Mouse (Mus musculus): ENCODE results near the gene Nectin4.

Gene Nectin4

GRCm38 (mm10) chr1:171360253-171360652 lies 9.6 kb upstream of the Nectin4 start:
- no peak for DNase-seq (ENCODE audit: low spot score in 2 of 2)

DNA sequence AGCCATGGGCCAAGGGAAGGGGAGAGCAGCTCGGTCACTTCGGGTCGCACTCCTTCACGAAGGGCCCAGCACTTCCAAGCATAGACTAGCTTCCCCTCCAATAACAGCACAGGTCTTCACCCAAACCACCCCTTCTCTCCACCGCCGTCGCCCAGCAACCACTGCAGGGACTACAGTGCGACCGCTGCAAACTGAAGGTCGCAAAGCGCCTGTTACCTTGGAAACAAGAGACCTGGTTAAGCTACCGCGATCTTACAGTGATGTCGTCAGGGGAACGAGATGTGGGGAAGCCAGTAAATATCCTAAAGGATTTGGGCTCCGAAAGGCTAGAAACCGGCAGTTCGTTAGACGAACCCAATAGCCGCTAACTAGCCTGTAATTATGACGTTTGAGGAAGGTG lies 9.2 kb upstream of the Nectin4 start, which contains the start of gene Klhdc9:
TSS of gene Klhdc9 (minus strand) at position 143 of the 400 bp plus-strand sequence.
- DNase-seq (ENCODE audit: low spot score in 2 of 2), result peak; percentile 78

DNA sequence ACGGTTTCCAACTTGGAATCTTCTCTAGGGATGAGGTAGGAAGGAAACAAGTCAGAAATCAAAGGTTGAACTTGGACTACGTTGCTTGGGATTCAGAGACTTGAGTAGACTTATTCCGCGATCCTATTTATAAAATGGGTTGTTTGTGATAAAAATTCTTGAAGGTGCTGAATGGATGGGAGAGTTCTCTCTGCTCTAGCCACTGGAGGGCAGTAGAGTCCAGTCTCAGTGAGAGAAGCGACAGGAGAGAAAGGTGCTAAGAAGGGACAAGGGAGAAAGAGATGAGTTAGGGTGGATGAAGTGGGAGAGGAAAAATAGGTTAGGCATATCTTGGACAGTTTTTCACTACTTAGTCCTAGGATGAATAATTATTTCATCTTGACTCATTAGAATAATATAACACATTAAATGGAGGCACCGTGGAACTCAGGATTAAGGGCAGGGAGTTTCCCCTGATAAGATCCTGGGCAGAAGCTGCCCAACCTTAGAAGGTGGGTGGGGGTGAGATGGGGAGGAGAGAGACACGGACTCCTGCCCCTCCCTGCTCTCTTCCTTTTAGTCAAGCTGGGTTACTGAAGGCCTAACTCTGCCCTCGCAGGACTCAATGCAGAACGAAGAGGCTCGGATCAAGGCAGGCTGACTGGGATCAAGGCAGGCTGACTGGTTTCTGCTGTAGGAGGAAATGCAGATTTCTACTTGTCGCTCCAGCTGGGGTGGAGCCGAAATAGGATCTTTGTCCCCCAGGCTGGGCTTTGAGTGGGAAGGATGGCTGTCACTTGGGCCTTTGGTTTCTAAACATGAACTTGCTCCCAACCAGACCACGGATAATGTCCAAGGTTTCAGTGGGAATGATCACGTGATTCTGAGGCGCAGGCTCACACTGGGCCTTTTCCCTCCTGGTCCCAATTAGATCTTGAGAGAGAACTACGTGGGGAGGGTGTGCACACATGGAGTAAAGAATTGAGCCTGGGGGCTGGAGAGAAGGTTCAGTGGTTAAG lies 8.5 kb upstream of the Nectin4 start:
- peak in 1 of 2 experiments; percentile 64 for DNase-seq (ENCODE audit: low spot score in 2 of 2)

GRCm38 (mm10) chr1:171365934-171366333 lies 4.0 kb upstream of the Nectin4 start:
- no peak for DNase-seq (ENCODE audit: low spot score in 2 of 2)

- no peak for DNase-seq (ENCODE audit: low spot score in 2 of 2)
Observed at GRCm38 (mm10) chr1:171372880-171373279, 3.0 kb downstream of the Nectin4 start.

GRCm38 (mm10) chr1:171373946-171374345 lies 4.0 kb downstream of the Nectin4 start:
- no peak for DNase-seq (ENCODE audit: low spot score in 2 of 2)

GRCm38 (mm10) chr1:171375646-171376097 lies 5.8 kb downstream of the Nectin4 start:
- DNase-seq (ENCODE audit: low spot score in 2 of 2), result no peak

- no peak for DNase-seq (ENCODE audit: low spot score in 2 of 2)
Observed at GRCm38 (mm10) chr1:171378298-171378697, 8.4 kb downstream of the Nectin4 start.

DNA sequence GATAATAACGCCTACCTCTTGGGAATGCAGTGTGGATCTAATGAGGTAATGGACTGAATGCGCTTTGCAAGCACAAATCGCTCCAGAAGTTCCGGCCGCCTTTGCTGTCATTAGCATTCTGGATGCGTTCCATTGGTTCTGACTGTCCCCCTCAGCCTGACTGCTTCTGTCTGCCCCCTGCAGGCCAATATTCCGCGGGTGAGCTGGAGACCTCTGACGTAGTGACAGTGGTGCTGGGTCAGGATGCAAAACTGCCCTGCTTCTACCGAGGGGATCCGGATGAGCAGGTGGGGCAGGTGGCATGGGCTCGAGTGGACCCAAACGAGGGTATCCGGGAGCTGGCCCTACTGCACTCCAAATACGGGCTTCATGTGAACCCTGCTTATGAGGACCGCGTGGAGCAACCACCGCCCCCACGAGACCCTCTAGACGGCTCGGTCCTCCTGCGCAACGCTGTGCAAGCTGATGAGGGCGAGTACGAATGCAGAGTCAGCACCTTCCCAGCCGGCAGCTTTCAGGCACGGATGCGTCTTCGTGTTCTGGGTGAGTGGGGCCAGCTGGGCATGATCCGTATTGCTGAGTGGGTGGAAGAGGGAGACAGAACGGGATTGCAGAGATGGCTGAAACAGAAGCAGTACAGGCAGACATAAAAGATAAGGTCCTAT lies 10.2 kb downstream of the Nectin4 start:
- peak; percentile 43 to 49 for DNase-seq (ENCODE audit: low spot score in 2 of 2)

GRCm38 (mm10) chr1:171382096-171382620 lies 12.3 kb downstream of the Nectin4 start:
- DNase-seq (ENCODE audit: low spot score in 2 of 2), result no peak

DNA sequence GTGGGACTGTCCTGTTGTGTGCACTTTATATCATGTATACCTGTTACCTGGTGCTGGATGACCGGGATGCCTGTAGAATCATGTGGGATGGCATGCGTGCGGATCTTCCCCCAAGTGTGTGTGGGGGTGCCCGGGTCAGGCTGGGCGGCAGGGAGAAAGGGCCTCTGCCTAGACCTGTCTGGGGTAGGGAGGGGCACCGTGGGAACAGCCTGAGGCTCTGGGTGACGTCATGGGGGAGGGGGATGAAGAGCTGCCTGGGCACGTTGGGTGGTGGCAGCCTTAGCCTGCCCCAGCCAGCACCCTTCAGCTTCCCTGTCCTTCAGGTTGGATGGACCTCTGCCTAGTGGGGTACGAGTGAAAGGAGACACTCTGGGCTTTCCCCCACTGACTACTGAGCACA lies 14.5 kb downstream of the Nectin4 start:
- no peak for DNase-seq (ENCODE audit: low spot score in 2 of 2)

GRCm38 (mm10) chr1:171385171-171385570 lies 15.3 kb downstream of the Nectin4 start:
- no peak for DNase-seq (ENCODE audit: low spot score in 2 of 2)

- no peak for DNase-seq (ENCODE audit: low spot score in 2 of 2)
Observed at GRCm38 (mm10) chr1:171387099-171387498, 17.2 kb downstream of the Nectin4 start.

DNA sequence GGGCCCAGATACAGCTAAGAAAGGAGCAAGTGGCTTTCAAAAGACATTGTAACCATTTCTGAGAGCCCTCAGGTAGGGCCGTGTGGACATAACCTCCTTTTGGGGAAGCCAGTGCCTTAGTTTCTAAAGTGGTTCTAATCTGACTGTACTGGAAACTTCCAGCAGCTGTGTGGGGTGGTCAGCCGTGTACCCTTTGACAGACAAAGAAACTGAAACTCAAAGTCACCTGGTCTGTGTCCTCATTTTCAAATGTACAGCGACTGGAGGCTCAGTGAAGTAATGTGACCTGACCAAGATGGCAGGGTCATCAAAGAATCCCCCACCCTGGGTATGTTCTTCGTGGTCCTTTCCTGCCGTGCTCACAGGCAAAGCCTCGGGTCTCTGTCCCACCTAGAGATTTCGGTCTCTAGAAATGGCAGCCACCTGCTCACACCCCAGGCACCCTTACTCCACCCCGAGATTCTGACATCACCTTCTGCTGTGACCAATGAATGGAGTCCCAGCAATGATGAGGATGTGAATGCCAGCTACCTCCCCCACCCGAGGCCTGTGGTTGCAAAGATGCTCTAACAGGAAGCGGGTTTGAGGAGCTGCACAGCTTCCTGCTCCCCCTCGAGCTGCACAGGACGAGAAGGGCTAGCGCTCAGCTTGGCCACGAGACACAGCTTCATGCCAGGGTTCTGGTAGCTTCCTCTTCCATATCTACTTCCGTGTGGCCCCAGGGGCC lies 18.6 kb downstream of the Nectin4 start, which contains the start of gene Arhgap30:
TSS of gene Arhgap30 (plus strand) at position 579 of the 727 bp plus-strand sequence.
- DNase-seq (ENCODE audit: low spot score in 2 of 2), result no peak

DNA sequence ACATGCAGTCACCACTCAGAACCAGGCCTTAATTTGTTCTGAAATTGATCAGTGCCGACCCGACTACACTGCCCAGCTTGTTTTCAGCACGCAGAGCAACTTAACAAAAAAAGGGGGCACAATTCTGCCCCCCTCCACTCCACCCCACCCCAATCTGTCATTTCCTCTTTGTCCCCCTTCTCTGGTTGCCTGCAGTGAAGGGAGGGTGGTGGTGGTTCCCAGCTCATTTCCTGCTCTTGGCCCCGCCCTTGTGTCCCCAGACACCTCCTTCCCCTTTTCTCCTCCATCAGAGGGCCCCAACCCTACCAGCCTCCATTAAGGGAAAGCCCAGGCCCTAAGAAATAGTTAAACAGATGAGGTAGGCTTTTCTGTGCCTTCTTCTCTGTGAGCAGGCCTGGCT lies 20.2 kb downstream of the Nectin4 start:
- no peak for DNase-seq (ENCODE audit: low spot score in 2 of 2)

- DNase-seq (ENCODE audit: low spot score in 2 of 2), result no peak
Observed at GRCm38 (mm10) chr1:171401821-171402220, 31.9 kb downstream of the Nectin4 start.

- DNase-seq (ENCODE audit: low spot score in 2 of 2), result no peak
Observed at GRCm38 (mm10) chr1:171402991-171403390, 33.1 kb downstream of the Nectin4 start.

- DNase-seq (ENCODE audit: low spot score in 2 of 2), result no peak
Observed at GRCm38 (mm10) chr1:171407263-171407662, 37.4 kb downstream of the Nectin4 start.

- no peak for DNase-seq (ENCODE audit: low spot score in 2 of 2)
Observed at GRCm38 (mm10) chr1:171410231-171410630, 40.3 kb downstream of the Nectin4 start.

GRCm38 (mm10) chr1:171410947-171411484 lies 41.1 kb downstream of the Nectin4 start, which contains the start of gene Usf1:
Gene Usf1 (plus strand): TSS chr1:171411313.
- peak; percentile 87 to 92 for DNase-seq (ENCODE audit: low spot score in 2 of 2)

DNA sequence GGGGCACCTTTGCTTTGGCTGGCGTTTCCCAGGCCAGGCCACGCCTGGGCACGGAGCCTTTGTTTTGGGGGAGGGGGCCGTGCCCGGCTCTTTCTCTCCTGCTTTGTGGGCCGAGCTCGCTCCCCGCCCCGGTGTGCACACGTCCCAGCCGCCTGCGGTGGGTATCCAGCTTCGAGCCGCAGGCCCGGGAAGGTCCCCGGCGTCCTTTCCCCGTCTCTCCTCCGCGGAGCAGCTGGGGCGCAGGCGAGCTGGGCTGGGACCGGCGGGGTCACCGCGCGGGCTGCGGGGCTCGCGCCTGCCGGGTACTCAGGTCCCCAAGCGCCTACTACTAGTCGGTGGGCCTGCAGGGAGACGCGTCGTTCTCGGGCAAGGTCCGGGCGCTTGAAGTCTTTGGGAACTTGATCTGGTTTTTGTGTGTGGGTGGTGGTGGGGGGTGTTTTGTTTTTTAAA lies 41.6 kb downstream of the Nectin4 start:
- DNase-seq (ENCODE audit: low spot score in 2 of 2), result no peak
